In the genomic region with DNA sequence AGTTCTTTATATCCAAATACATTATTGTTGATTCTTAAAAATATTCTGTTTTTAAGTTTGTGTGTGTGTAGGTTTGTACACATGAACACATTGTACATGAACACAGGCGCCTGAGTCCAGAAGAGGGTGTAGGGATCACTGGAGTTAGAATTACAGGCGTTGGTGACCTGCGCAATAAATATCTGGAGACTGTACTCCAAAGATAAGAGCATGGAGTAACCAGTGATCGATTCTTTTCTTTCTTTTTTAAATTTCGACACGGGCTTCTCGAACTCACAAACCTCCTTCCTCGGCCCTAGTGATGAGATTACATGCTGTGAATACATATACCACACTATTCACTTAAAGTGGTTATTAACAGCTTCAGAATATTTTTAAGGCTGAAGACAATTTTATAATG, we compare ENCODE assay signal across 9 mouse cellular contexts. TPM values are rescaled to one million over a fixed set of nuclear protein-coding genes. Genes with fewer than 3 reads are reported as not detected.
A peak's percentile ranks its signal among the peaks of the same experiment; 100 is the strongest.
DNase-seq lines count a peak whose midpoint lies in the region; ATAC-seq lines count a peak whose summit lies in the region.
"Had no signal": no experiment of that assay in that cellular context is flagged by ENCODE, and none has a peak within 500 bp of the region (broad histone marks: within the 10 kb centered on the region; RNA-seq: fewer than 3 reads in every experiment).

No protein-coding gene starts in this region.

- H3K4me1 ChIP-seq in lung, embryonic 16.5 days (replicated peaks; ENCODE audit: control insufficient read depth, insufficient read depth, low read length) = peaks cover 3% of the 10 kb centered on the region
- peaks cover 7% of the 10 kb centered on the region for H3K4me1 ChIP-seq in forebrain, embryonic 16.5 days (replicated peaks; ENCODE audit: control insufficient read depth, insufficient read depth, low read length)
- peaks cover 20% of the 10 kb centered on the region for H3K4me1 ChIP-seq in liver, embryonic 13.5 days (replicated peaks)
- peaks cover 7% of the 10 kb centered on the region for H3K4me1 ChIP-seq in stomach, embryonic 16.5 days (ENCODE audit: control insufficient read depth, insufficient read depth, low read length)

- H3K9ac ChIP-seq in lung, embryonic 16.5 days (ENCODE audit: low read length) = no peak overlapping the region
- no peak overlapping the region for H3K9ac ChIP-seq in forebrain, embryonic 16.5 days (replicated peaks; ENCODE audit: low read depth, low read length)
- peak overlapping the region; percentile 72 for H3K9ac ChIP-seq in liver, embryonic 13.5 days
- no peak overlapping the region; the same call in 1 of the 2 replicates for H3K9ac ChIP-seq in stomach, embryonic 16.5 days (ENCODE audit: low read length)

- H3K4me2 ChIP-seq in lung, embryonic 16.5 days (ENCODE audit: low read depth, low read length) = peak overlapping the region; percentile 95
- peak overlapping the region; percentile 98 for H3K4me2 ChIP-seq in forebrain, embryonic 16.5 days (ENCODE audit: low read length)
- H3K4me2 ChIP-seq in liver, embryonic 13.5 days = peak overlapping the region; percentile 94
- H3K4me2 ChIP-seq in stomach, embryonic 16.5 days (ENCODE audit: low read depth, low read length) = peak overlapping the region; percentile 84

- H3K36me3 ChIP-seq in lung, embryonic 16.5 days (ENCODE audit: control insufficient read depth, insufficient read depth, low read length) = no peaks in the 10 kb centered on the region
- no peaks in the 10 kb centered on the region for H3K36me3 ChIP-seq in forebrain, embryonic 16.5 days (ENCODE audit: control insufficient read depth, insufficient read depth)
- no peaks in the 10 kb centered on the region for H3K36me3 ChIP-seq in liver, embryonic 13.5 days
- H3K36me3 ChIP-seq in stomach, embryonic 16.5 days (ENCODE audit: control insufficient read depth, insufficient read depth, low read length) = no peaks in the 10 kb centered on the region

- no peak overlapping the region for H3K27ac ChIP-seq in lung, embryonic 16.5 days (ENCODE audit: low read length)
- H3K27ac ChIP-seq in forebrain, embryonic 16.5 days (ENCODE audit: low read length) = no peak overlapping the region
- H3K27ac ChIP-seq in liver, embryonic 13.5 days = peak overlapping the region; percentile 66
- no peak overlapping the region for H3K27ac ChIP-seq in stomach, embryonic 16.5 days (ENCODE audit: low read length)

- ATAC-seq in lung, embryonic 16.5 days (ENCODE audit: low read depth) = no peak
- peak; percentile 11 for ATAC-seq in forebrain, embryonic 16.5 days
- ATAC-seq in liver, embryonic 13.5 days (ENCODE audit: low read depth) = peak; percentile 86
- no peak for ATAC-seq in stomach, embryonic 16.5 days (ENCODE audit: insufficient read depth, low FRiP score)

- no peaks in the 10 kb centered on the region for H3K27me3 ChIP-seq in lung, embryonic 16.5 days (ENCODE audit: control insufficient read depth, insufficient read depth, low read depth, low read length)
- H3K27me3 ChIP-seq in forebrain, embryonic 16.5 days (replicated peaks; ENCODE audit: control insufficient read depth, insufficient read depth, low read length) = no peaks in the 10 kb centered on the region
- no peaks in the 10 kb centered on the region for H3K27me3 ChIP-seq in liver, embryonic 13.5 days
- H3K27me3 ChIP-seq in stomach, embryonic 16.5 days (ENCODE audit: control insufficient read depth, insufficient read depth, low read length) = no peaks in the 10 kb centered on the region

- H3K4me3 ChIP-seq in lung, embryonic 16.5 days (ENCODE audit: low read length) = peak overlapping the region; percentile 83
- H3K4me3 ChIP-seq in forebrain, embryonic 16.5 days (replicated peaks; ENCODE audit: low read length) = no peak overlapping the region; the same call in 1 of the 2 replicates
- peak overlapping the region; percentile 72 for H3K4me3 ChIP-seq in liver, embryonic 13.5 days (replicated peaks)
- H3K4me3 ChIP-seq in stomach, embryonic 16.5 days (replicated peaks; ENCODE audit: low read length) = peak overlapping the region; percentile 59; the same call in 1 of the 2 replicates

- no peaks in the 10 kb centered on the region for H3K9me3 ChIP-seq in lung, embryonic 16.5 days (ENCODE audit: control insufficient read depth, low read length)
- H3K9me3 ChIP-seq in forebrain, embryonic 16.5 days (ENCODE audit: control insufficient read depth, low read length) = no peaks in the 10 kb centered on the region
- H3K9me3 ChIP-seq in liver, embryonic 13.5 days (replicated peaks) = no peaks in the 10 kb centered on the region
- no peaks in the 10 kb centered on the region for H3K9me3 ChIP-seq in stomach, embryonic 16.5 days (replicated peaks; ENCODE audit: control insufficient read depth, low read length)

- WGBS in lung, embryonic 16.5 days = 78% methylated on average over 8 of the region's 8 CpGs
- WGBS in forebrain, embryonic 16.5 days = 78% methylated on average over 8 of the region's 8 CpGs
- 19% methylated on average over 8 of the region's 8 CpGs for WGBS in liver, embryonic 13.5 days (ENCODE audit: insufficient replicate concordance)
- WGBS in stomach, embryonic 16.5 days = 74% methylated on average over 8 of the region's 8 CpGs

- DNase-seq in lung, postnatal 4 days = no peak
- no peak for DNase-seq in liver, embryonic 13.5 days
- DNase-seq in thymus, postnatal 14 days = no peak
- DNase-seq in layer of hippocampus, postnatal 14 days (ENCODE audit: low spot score in 2 of 2) = no peak
- DNase-seq in lung, adult 18-20 months = no peak
- DNase-seq: lung, adult 2 months had no signal

RNA-seq across cellular contexts. Expression of a gene that starts 0.6 kb away (rescaled TPM):
- 5.9 and 7.5 TPM in 2 replicates for polyA plus RNA-seq in lung, embryonic 16.5 days (2015; fragmentation: Nextera tagmentation; extraction: Ambion mirVana)
- polyA plus RNA-seq in forebrain, embryonic 16.5 days (2015; fragmentation: Nextera tagmentation; extraction: Ambion mirVana) = 18.0 and 18.5 TPM in 2 replicates
- polyA plus RNA-seq in liver, embryonic 13.5 days (2015; fragmentation: Nextera tagmentation; extraction: Ambion mirVana) = 3.0 and 4.1 TPM in 2 replicates
- 4.8 and 6.0 TPM in 2 replicates for polyA plus RNA-seq in stomach, embryonic 16.5 days (2015; fragmentation: Nextera tagmentation; extraction: Ambion mirVana)
- total RNA-seq in layer of hippocampus, postnatal 14 days (2021) = 10 to 100 TPM; 31.1 to 36.0 TPM

RNA-seq across cellular contexts. Expression of a gene that starts 21.5 kb away (rescaled TPM):
- 132 TPM in 2 replicates for polyA plus RNA-seq in lung, embryonic 16.5 days (2015; fragmentation: Nextera tagmentation; extraction: Ambion mirVana)
- 208 and 225 TPM in 2 replicates for polyA plus RNA-seq in forebrain, embryonic 16.5 days (2015; fragmentation: Nextera tagmentation; extraction: Ambion mirVana)
- polyA plus RNA-seq in liver, embryonic 13.5 days (2015; fragmentation: Nextera tagmentation; extraction: Ambion mirVana) = 38.8 and 39.8 TPM in 2 replicates
- polyA plus RNA-seq in stomach, embryonic 16.5 days (2015; fragmentation: Nextera tagmentation; extraction: Ambion mirVana) = 86.2 and 92.3 TPM in 2 replicates
- 10 to 100 TPM; 46.4 to 52.3 TPM for total RNA-seq in layer of hippocampus, postnatal 14 days (2021)

RNA-seq across cellular contexts. Expression of a gene that starts 37.7 kb away (rescaled TPM):
- 702 and 720 TPM in 2 replicates for polyA plus RNA-seq in lung, embryonic 16.5 days (2015; fragmentation: Nextera tagmentation; extraction: Ambion mirVana)
- 366 and 411 TPM in 2 replicates for polyA plus RNA-seq in forebrain, embryonic 16.5 days (2015; fragmentation: Nextera tagmentation; extraction: Ambion mirVana)
- polyA plus RNA-seq in liver, embryonic 13.5 days (2015; fragmentation: Nextera tagmentation; extraction: Ambion mirVana) = 594 and 691 TPM in 2 replicates
- 688 and 741 TPM in 2 replicates for polyA plus RNA-seq in stomach, embryonic 16.5 days (2015; fragmentation: Nextera tagmentation; extraction: Ambion mirVana)
- 100 to 1,000 TPM; 140 to 154 TPM for total RNA-seq in layer of hippocampus, postnatal 14 days (2021)

Comparison
In these comparisons a context has a peak if more than half of its experiments do, and no peak if none do; other contexts are left out.
1. ATAC-seq: peak in forebrain, embryonic 16.5 days (single experiment) and liver, embryonic 13.5 days (single experiment); none in lung, embryonic 16.5 days (single experiment) and stomach, embryonic 16.5 days (single experiment).
2. Peak in every context shown above with its lines, with median percentiles within 50 percentile points of each other: H3K4me2 ChIP-seq.